ENCODE assay signal across 35 mouse cellular contexts in the genomic region with DNA sequence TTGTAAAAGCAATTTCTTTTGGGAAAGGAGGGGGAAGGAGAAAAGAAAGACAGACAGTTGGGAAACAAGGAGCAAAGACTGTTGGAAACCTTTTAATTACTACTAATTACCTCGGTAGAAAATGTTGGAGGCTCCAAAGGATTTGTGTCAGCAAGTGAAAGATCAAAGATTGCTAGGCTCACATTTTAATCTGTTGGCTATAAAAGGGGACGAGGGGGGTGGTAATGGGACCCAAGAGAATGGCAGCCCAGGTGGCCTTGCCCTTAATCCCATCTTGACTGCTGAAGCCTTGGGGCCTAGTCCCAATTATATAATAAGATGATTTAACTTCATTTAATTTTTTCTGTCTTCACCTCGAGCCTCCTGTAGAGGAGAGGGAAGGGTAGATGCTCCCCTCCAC.
"Had no signal": no experiment of that assay in that cellular context is flagged by ENCODE, and none has a peak within 500 bp of the region (broad histone marks: within the 10 kb centered on the region; RNA-seq: fewer than 3 reads in every experiment).

No protein-coding gene starts in this region.

- ATAC-seq: hindbrain, embryonic 16.5 days; inflammation-experienced regulatory T-cells, adult 6 months; intestine, embryonic 15.5 days; intestine, embryonic 16.5 days; intestine, postnatal 0 days had no signal

- H3K27me3 ChIP-seq: heart, embryonic 12.5 days; heart, embryonic 13.5 days; heart, embryonic 15.5 days; hindbrain, embryonic 12.5 days; hindbrain, embryonic 13.5 days; intestine, embryonic 15.5 days; kidney, embryonic 15.5 days had no signal

- H3K9ac ChIP-seq: heart, embryonic 12.5 days; heart, embryonic 13.5 days; heart, embryonic 15.5 days; hindbrain, embryonic 12.5 days; hindbrain, embryonic 13.5 days; hindbrain, embryonic 14.5 days; hindbrain, embryonic 15.5 days; intestine, embryonic 15.5 days; kidney, embryonic 15.5 days had no signal

- H3K4me3 ChIP-seq: heart, adult 2 months; heart, embryonic 12.5 days; heart, embryonic 13.5 days; heart, embryonic 15.5 days; hindbrain, embryonic 10.5 days; hindbrain, embryonic 12.5 days; hindbrain, embryonic 13.5 days; hindbrain, embryonic 15.5 days; intestine, embryonic 15.5 days; kidney, embryonic 15.5 days; layer of hippocampus, adult 2 months had no signal

- H3K27ac ChIP-seq: heart, adult 2 months; heart, embryonic 13.5 days; heart, embryonic 15.5 days; hindbrain, embryonic 10.5 days; hindbrain, embryonic 12.5 days; hindbrain, embryonic 13.5 days; hindbrain, embryonic 14.5 days; hindbrain, embryonic 15.5 days; hindbrain, postnatal 0 days; intestine, embryonic 15.5 days; kidney, embryonic 15.5 days; kidney, postnatal 0 days; layer of hippocampus, adult 2 months had no signal

- H3K36me3 ChIP-seq: heart, embryonic 12.5 days; heart, embryonic 13.5 days; heart, embryonic 15.5 days; hindbrain, embryonic 10.5 days; hindbrain, embryonic 12.5 days; hindbrain, embryonic 13.5 days; hindbrain, embryonic 15.5 days; intestine, embryonic 15.5 days; kidney, embryonic 15.5 days had no signal

- H3K9me3 ChIP-seq: heart, embryonic 12.5 days; heart, embryonic 13.5 days; heart, embryonic 15.5 days; hindbrain, embryonic 10.5 days; hindbrain, embryonic 12.5 days; hindbrain, embryonic 13.5 days; hindbrain, embryonic 15.5 days; intestine, embryonic 15.5 days; kidney, embryonic 15.5 days had no signal

- H3K4me2 ChIP-seq: heart, embryonic 11.5 days; heart, embryonic 12.5 days; heart, embryonic 13.5 days; heart, embryonic 15.5 days; hindbrain, embryonic 12.5 days; hindbrain, embryonic 13.5 days; hindbrain, embryonic 14.5 days; hindbrain, embryonic 15.5 days; intestine, embryonic 15.5 days; kidney, embryonic 15.5 days had no signal

- H3K4me1 ChIP-seq: heart, embryonic 12.5 days; heart, embryonic 13.5 days; heart, embryonic 15.5 days; hindbrain, embryonic 12.5 days; hindbrain, embryonic 13.5 days; hindbrain, embryonic 15.5 days; intestine, embryonic 15.5 days had no signal

- DNase-seq: heart, adult 2 months; heart, postnatal 10 days; heart, postnatal 14 days; heart, postnatal 36 days; heart, postnatal 4 days; kidney, adult 11 months; kidney, adult 18-20 months; kidney, adult 2 months; kidney, adult 8-10 months; kidney, adult 9 months; kidney, postnatal 10 days; kidney, postnatal 14 days; kidney, postnatal 25 days; kidney, postnatal 36 days; kidney, postnatal 4 days; layer of hippocampus, adult 9-11 months; layer of hippocampus, postnatal 36 days had no signal
